Mouse (Mus musculus) heart, embryonic 13.5 days (tissue): ENCODE measurements around the gene Gm26602. TPM values are rescaled to one million over a fixed set of nuclear protein-coding genes. Genes with fewer than 3 reads are reported as not detected.

Experiments
- ATAC-seq: fragments of 200-750 bp; cut with Nextera tagmentation; 2 replicates; pipeline ENCODE4 v1.8.0; 2017; ENCODE audit warnings: moderate TSS enrichment; ENCODE audit not compliant: insufficient number of reproducible peaks, low FRiP score, low TSS enrichment; ENCODE audit errors: extremely low read depth
- H3K27ac ChIP-seq: fragments of 300-500 bp; sonication (generic); replicated peaks from 2 replicates; pipeline ENCODE4 v1.5.1; 2015; ENCODE audit warnings: moderate library complexity, mild to moderate bottlenecking, inconsistent platforms
- H3K27me3 ChIP-seq: fragments of 300-500 bp; sonication (generic); replicated peaks from 2 replicates; pipeline ENCODE4 v1.6.1; 2015; ENCODE audit warnings: mild to moderate bottlenecking, inconsistent platforms
- H3K36me3 ChIP-seq: fragments of 300-500 bp; sonication (generic); 2 replicates; pipeline ENCODE4 v1.6.1; 2015; ENCODE audit warnings: mild to moderate bottlenecking, inconsistent platforms
- H3K4me1 ChIP-seq: fragments of 300-500 bp; sonication (generic); 2 replicates; pipeline ENCODE4 v1.6.1; 2015; ENCODE audit warnings: inconsistent platforms
- H3K4me2 ChIP-seq: fragments of 300-500 bp; sonication (generic); 2 replicates; pipeline ENCODE4 v1.6.1; 2015; ENCODE audit warnings: inconsistent platforms, mild to moderate bottlenecking, moderate library complexity
- H3K4me3 ChIP-seq: fragments of 300-500 bp; sonication (generic); 2 replicates; pipeline ENCODE4 v1.5.1; 2015; ENCODE audit warnings: moderate library complexity, mild to moderate bottlenecking, inconsistent platforms
- H3K9ac ChIP-seq: fragments of 300-500 bp; sonication (generic); 2 replicates; pipeline ENCODE4 v1.6.1; 2015; ENCODE audit warnings: inconsistent platforms, mild to moderate bottlenecking, moderate library complexity
- H3K9me3 ChIP-seq: fragments of 300-500 bp; sonication (generic); 2 replicates; pipeline ENCODE4 v1.6.1; 2016; ENCODE audit warnings: inconsistent platforms
- WGBS: fragments of 180-500 bp; shearing (Covaris S2); methylation state at CpG from one replicate; pipeline ENCODE4 v1.1.7; 2015; ENCODE audit warnings: mixed read lengths; 5-methylcytosine and 5-hydroxymethylcytosine counted together
- polyA plus RNA-seq: library from polyadenylated mRNA; unstranded; fragments of >200 nt; fragmentation: Nextera tagmentation; extraction: Ambion mirVana; gene quantifications from 2 replicates; pipeline ENCODE4 v1.2.1, GENCODE M21; 2015

Gene Gm26602
- 1.7 TPM in 1 of 2 replicates, not detected in the other for polyA plus RNA-seq

DNA sequence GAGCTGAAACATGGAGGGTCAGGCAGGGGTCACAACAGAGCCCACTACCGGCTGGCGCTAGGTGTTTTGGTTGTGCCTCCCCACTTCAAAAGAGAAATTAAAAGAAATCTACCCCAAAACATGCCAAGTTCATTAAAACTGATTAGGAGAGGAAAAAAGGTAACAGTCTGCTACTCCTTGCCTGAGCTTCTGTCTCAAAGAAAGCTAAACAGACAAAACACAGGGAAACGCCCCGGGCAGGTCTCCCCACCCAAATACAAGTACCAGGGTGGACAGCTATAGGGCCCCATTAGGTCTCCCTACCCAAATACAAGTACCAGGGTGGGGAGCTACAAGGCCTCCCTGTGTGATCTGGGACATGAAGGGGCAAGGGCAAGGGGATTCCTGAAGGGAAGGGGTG lies at the start of gene Gm26602:
Gene Gm26602, plus strand, starts transcription at position 301 of the 400 bp plus-strand sequence.
- H3K9me3 ChIP-seq, result no peaks in the 10 kb centered on the region
- H3K27ac ChIP-seq, result no peak within 1 kb of the TSS
- H3K36me3 ChIP-seq, result peaks cover 50% of the 10 kb centered on the region
- no peaks in the 10 kb centered on the region for H3K27me3 ChIP-seq
- H3K4me3 ChIP-seq, result no peak within 1 kb of the TSS
- H3K9ac ChIP-seq, result peak within 1 kb of the TSS; percentile 4; the same call in 1 of the 2 replicates
- 95% methylated on average over 4 of the region's 4 CpGs for WGBS
- no peak for ATAC-seq
- no peak within 1 kb of the TSS for H3K4me2 ChIP-seq
- peaks cover 34% of the 10 kb centered on the region for H3K4me1 ChIP-seq

GRCm38 (mm10) chr10:79861230-79862048 lies 49.2 kb upstream of the Gm26602 start:
- WGBS, result 81% methylated on average over 25 of the region's 25 CpGs
- Histone ChIP-seq H3K9ac (no peak overlapping the region), H3K4me3 (no peak overlapping the region), H3K4me1 (peaks cover 52% of the 10 kb centered on the region), H3K4me2 (no peak overlapping the region), H3K36me3 (peaks cover 95% of the 10 kb centered on the region), H3K27me3 (no peaks in the 10 kb centered on the region), H3K9me3 (no peaks in the 10 kb centered on the region), H3K27ac (no peak overlapping the region)
- ATAC-seq, result no peak

DNA sequence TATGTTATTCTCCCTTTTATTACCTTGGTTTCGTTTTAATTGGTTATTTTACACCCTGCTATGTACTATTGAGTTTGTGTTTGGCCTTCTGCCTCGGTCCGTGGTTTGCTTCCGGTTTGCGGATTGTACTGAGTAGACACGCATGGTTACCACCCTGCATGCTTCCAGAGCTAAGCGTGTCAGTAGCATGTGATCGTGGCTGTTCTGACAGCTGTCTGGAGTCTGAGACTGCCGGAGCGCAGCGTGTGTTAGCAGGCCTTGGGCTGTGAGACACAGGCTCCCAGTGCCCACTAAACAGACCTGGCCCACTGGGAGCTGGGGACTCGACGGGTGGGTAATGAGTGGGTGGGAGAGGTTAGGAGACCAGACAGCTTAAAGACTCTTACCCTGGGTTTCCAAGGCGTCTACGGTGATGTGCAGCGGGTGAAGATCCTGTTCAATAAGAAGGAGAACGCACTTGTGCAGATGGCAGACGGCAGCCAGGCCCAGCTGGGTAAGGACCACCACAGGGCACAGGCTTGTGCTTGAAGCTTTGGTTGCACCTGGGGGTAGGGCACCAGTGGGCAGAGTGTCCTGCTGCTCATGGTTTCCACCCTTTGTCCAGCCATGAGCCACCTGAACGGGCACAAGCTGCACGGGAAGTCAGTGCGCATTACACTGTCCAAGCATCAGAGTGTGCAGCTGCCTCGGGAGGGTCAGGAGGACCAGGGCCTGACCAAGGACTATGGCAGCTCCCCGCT lies 48.4 kb upstream of the Gm26602 start:
- no peak for ATAC-seq

GRCm38 (mm10) chr10:79862925-79863324 lies 47.7 kb upstream of the Gm26602 start:
- Histone ChIP-seq H3K27ac (no peak overlapping the region), H3K9ac (no peak overlapping the region), H3K4me3 (no peak overlapping the region), H3K4me1 (peaks cover 38% of the 10 kb centered on the region), H3K36me3 (peaks cover 81% of the 10 kb centered on the region), H3K4me2 (no peak overlapping the region), H3K27me3 (no peaks in the 10 kb centered on the region), H3K9me3 (no peaks in the 10 kb centered on the region)
- ATAC-seq, result no peak
- WGBS, result 69% methylated on average over 10 of the region's 10 CpGs

More for the DNA sequence above, 48.4 kb upstream of the Gm26602 start:
- Histone ChIP-seq H3K9ac (no peak overlapping the region), H3K4me3 (no peak overlapping the region), H3K27me3 (no peaks in the 10 kb centered on the region), H3K36me3 (peaks cover 88% of the 10 kb centered on the region), H3K4me2 (no peak overlapping the region), H3K4me1 (peaks cover 45% of the 10 kb centered on the region), H3K9me3 (no peaks in the 10 kb centered on the region), H3K27ac (no peak overlapping the region)
- 91% methylated on average over 23 of the region's 23 CpGs for WGBS

DNA sequence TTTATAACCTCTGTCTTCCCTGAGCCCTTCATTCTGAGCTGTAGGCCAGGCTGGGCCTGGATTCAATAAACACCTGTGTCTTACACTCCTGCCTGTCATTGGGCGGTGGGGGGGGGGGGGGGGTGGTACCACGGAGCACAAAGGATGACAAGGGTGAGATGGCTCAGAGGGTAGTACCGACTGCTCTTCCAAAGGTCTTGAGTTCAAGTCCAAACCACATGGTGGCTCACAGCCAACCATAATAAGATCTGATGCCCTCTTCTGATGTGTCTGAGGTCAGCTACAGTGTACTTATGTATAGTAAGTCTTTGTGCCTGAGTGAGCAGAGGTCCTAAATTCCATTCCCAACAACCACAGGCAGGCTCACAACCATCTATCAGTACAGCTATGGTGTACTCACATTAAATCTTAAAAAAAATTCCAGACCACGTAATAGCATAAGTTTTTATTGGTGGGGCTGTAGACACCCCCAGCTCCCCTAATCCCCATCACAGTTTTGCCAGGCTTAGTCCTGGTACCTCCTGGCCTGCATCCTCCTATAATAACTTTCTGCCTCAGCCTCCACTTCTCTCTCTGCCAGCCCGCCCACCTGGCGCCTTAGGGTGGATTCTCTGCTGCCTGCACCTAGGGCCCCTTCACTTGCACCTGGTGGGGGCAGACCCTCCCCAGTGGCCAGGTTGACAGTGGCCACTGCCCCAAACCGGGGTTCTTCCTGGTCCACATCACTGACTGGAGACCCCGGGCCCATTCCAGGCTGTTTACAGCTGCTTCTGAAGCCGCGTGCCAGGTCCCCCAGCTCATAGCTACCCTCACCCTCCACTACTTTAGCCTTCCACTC lies 46.1 kb upstream of the Gm26602 start:
- H3K4me1 ChIP-seq, result peaks cover 21% of the 10 kb centered on the region
- WGBS, result 49% methylated on average over 10 of the region's 10 CpGs
- no peaks in the 10 kb centered on the region for H3K9me3 ChIP-seq
- no peak overlapping the region for H3K4me2 ChIP-seq
- peak overlapping the region; percentile 38; the same call in 1 of the 2 replicates for H3K9ac ChIP-seq
- peak overlapping the region; percentile 10; the same call in 1 of the 2 replicates for H3K27ac ChIP-seq
- H3K4me3 ChIP-seq, result no peak overlapping the region
- ATAC-seq, result no peak
- H3K27me3 ChIP-seq, result no peaks in the 10 kb centered on the region
- H3K36me3 ChIP-seq, result peaks cover 65% of the 10 kb centered on the region

GRCm38 (mm10) chr10:79865189-79865601 lies 45.5 kb upstream of the Gm26602 start:
- no peaks in the 10 kb centered on the region for H3K27me3 ChIP-seq
- H3K9ac ChIP-seq, result peak overlapping the region; percentile 38
- no peak overlapping the region for H3K4me3 ChIP-seq
- peak overlapping the region; percentile 10 for H3K27ac ChIP-seq
- peaks cover 15% of the 10 kb centered on the region for H3K4me1 ChIP-seq
- H3K9me3 ChIP-seq, result no peaks in the 10 kb centered on the region
- 50% methylated on average over 12 of the region's 12 CpGs for WGBS
- ATAC-seq, result no peak
- H3K4me2 ChIP-seq, result no peak overlapping the region
- H3K36me3 ChIP-seq, result peaks cover 59% of the 10 kb centered on the region

DNA sequence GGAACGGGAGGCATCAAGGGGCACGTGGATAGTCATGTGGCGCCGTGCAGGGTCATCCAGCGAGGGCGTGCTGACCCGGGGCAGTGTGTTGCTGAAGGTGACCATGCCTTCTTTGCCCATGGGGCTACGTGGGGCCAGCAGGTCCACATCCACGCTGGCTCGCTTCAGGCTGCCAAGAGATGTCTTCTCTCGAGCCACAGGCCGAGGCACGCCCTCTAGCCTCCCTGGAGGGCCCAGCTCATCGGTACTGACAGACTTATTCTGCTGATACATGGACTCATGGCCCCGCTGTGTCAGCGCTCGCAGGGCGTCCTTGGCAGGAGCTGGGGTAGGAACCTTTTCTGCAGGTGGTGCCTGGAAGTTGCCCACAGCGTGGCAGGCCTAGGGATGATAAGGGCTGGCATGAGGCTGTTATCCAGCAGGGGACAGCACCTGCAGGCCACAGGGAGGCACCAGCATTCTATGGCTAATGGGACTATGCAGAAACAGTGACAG lies 44.8 kb upstream of the Gm26602 start:
- H3K27me3 ChIP-seq, result no peaks in the 10 kb centered on the region
- no peaks in the 10 kb centered on the region for H3K9me3 ChIP-seq
- no peak overlapping the region for H3K4me2 ChIP-seq
- peaks cover 11% of the 10 kb centered on the region for H3K4me1 ChIP-seq
- 0 out of 2 replicates have a peak overlapping the region, but pooled peaks have one; percentile 38 for H3K9ac ChIP-seq
- ATAC-seq, result no peak
- peaks cover 52% of the 10 kb centered on the region for H3K36me3 ChIP-seq
- WGBS, result 66% methylated on average over 19 of the region's 19 CpGs
- peak overlapping the region; percentile 10 for H3K27ac ChIP-seq
- H3K4me3 ChIP-seq, result no peak overlapping the region

DNA sequence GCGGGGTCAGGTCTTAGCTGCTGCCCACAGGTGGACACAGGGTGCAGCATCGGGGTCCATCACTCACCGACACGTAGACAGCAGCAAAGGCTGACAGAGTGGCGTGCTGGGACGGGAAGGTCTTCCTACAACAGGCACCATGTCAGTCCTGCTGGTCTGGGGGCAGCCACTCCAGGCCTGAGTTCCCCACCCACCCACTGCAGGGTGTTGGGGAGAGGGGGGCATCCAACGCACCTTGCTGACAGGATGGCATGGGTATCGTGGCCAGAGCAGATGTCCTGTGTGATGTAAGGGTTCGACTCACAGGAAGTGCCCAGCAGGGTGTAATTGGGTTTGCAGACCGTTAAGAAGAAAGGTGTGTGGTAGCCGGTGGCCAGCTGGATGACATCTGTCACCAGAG lies 44.1 kb upstream of the Gm26602 start:
- Histone ChIP-seq H3K4me3 (no peak overlapping the region), H3K27ac (no peak overlapping the region), H3K4me2 (no peak overlapping the region), H3K27me3 (no peaks in the 10 kb centered on the region), H3K9ac (no peak overlapping the region), H3K4me1 (peaks cover 11% of the 10 kb centered on the region), H3K9me3 (no peaks in the 10 kb centered on the region), H3K36me3 (peaks cover 45% of the 10 kb centered on the region)
- 76% methylated on average over 11 of the region's 11 CpGs for WGBS
- no peak for ATAC-seq

DNA sequence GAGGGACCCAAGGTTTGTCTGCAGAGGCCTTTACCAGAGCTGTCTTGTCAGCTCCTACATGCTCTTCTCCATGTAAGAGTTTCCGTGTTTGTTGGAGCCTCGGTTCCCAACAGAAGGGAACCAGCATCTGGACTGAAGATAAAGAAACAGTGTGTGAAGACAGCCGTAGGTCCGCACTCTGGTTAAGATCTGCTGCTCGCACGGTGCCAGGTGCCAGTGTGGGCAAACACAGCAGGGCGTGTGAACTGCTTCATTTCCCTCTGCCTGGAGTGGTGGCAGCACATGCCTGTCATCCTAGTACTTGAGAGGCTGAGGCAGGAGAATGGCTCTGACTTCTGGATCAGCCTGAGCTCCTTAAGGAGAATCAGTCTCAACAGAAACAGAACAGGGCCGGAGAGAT lies 38.8 kb upstream of the Gm26602 start:
- Histone ChIP-seq H3K9me3 (no peaks in the 10 kb centered on the region), H3K4me2 (no peak overlapping the region), H3K9ac (no peak overlapping the region), H3K4me1 (peaks cover 17% of the 10 kb centered on the region), H3K27ac (no peak overlapping the region), H3K36me3 (no peaks in the 10 kb centered on the region), H3K27me3 (peaks cover 18% of the 10 kb centered on the region; the same call in 1 of the 2 replicates), H3K4me3 (no peak overlapping the region)
- no peak for ATAC-seq
- 84% methylated on average over 8 of the region's 8 CpGs for WGBS

DNA sequence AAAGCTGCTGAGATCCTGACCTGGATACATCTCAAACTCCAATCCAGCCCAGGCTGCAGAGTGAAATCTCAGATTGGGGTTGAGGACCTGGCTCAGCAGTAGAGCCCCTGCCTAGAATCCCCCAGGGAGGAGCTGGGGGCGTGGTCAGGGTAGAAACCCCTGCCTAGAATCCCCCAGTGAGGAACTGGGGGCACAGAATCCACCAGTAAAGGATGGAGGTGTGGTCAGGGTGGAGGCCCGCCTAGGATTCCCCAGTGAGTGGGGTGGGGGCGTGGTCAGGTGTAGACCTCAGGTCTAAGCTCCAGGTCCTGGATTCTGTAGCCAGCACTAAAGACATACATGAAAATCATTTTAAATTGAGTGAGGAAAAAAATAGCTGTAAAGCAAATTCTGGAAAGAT lies 37.8 kb upstream of the Gm26602 start:
- no peak for ATAC-seq
- Histone ChIP-seq H3K4me2 (peak overlapping the region; percentile 94), H3K9me3 (no peaks in the 10 kb centered on the region), H3K4me1 (peaks cover 22% of the 10 kb centered on the region), H3K36me3 (no peaks in the 10 kb centered on the region), H3K4me3 (peak overlapping the region; percentile 72), H3K27ac (no peak overlapping the region), H3K27me3 (peaks cover 18% of the 10 kb centered on the region; the same call in 1 of the 2 replicates), H3K9ac (no peak overlapping the region)
- 39% methylated on average over 3 of the region's 3 CpGs for WGBS
